Mouse (Mus musculus) adrenal gland, postnatal 36 days (tissue): Measurements from ENCODE around the gene Dctn3. TPM values are rescaled to one million over a fixed set of nuclear protein-coding genes. Genes with fewer than 3 reads are reported as not detected.

Source experiments
- DNase-seq, 2 experiments: peaks; one replicate each; pipeline ENCODE4 v3.0.0; 2021; ENCODE audit warnings: mixed read lengths in 1 of 2
- total RNA-seq, 2 experiments: library from RNA; stranded (reverse); gene quantifications; 2 replicates each; pipeline ENCODE4 v1.2.3; 2021

The Dctn3 gene
- total RNA-seq, 2 experiments from 2014 or later, result 103 to 123 TPM

- no peak for DNase-seq
Observed at GRCm38 (mm10) chr4:41672522-41672963, 50.4 kb downstream of the Dctn3 start.

- DNase-seq, result no peak
Observed at GRCm38 (mm10) chr4:41671963-41672480, 50.9 kb downstream of the Dctn3 start.

- DNase-seq, result no peak
Observed at GRCm38 (mm10) chr4:41671500-41671899, 51.5 kb downstream of the Dctn3 start.

GRCm38 (mm10) chr4:41670836-41671235 is 52.1 kb downstream of the Dctn3 start:
- no peak for DNase-seq

- peak; percentile 22 to 49 for DNase-seq
Observed at GRCm38 (mm10) chr4:41666646-41667045, 56.3 kb downstream of the Dctn3 start.

- DNase-seq, result peak; percentile 63 to 76
Observed at GRCm38 (mm10) chr4:41665009-41665675, 57.8 kb downstream of the Dctn3 start.

Other genes starting within 250 kb of the Dctn3 start
- gene AI464131, start 220.1 kb downstream of the Dctn3 start, total RNA-seq, result 10 to 100 TPM in 1 of 2 experiments, 1 to 10 TPM in 1; 8.4 to 14.8 TPM
- gene 1110017D15Rik, start 205.8 kb downstream of the Dctn3 start, total RNA-seq, result 1 to 10 TPM in 1 of 2 experiments, not detected in 1; 1.3 TPM
- 10 to 100 TPM; 14.7 to 20.5 TPM for gene Fam219a, start 153.6 kb downstream of the Dctn3 start, total RNA-seq
- not detected for gene Dnaic1, start 153.4 kb downstream of the Dctn3 start, total RNA-seq
- gene Enho, start 82.8 kb downstream of the Dctn3 start, total RNA-seq, result 1 to 10 TPM; 2.8 to 3.5 TPM
- gene Cntfr, start 26.1 kb downstream of the Dctn3 start, total RNA-seq, result 10 to 100 TPM; 39.3 to 40.3 TPM
- gene Il11ra1, start 23.2 kb downstream of the Dctn3 start, total RNA-seq, result 10 to 100 TPM; 79.1 to 85.0 TPM
- gene Rpp25l, start 9.6 kb downstream of the Dctn3 start, total RNA-seq, result 10 to 100 TPM; 39.2 to 42.6 TPM
- gene Arid3c, start 8.0 kb upstream of the Dctn3 start, total RNA-seq, result not detected
- gene Galt, start 32.1 kb upstream of the Dctn3 start, total RNA-seq, result 10 to 100 TPM; 32.1 to 45.6 TPM
- 10 to 100 TPM; 77.4 to 80.1 TPM for gene Sigmar1, start 33.0 kb upstream of the Dctn3 start, total RNA-seq
- gene Ccl27a, start 51.1 kb upstream of the Dctn3 start, total RNA-seq, result 10 to 100 TPM; 33.9 to 46.8 TPM
- gene Gm21541, start 180.4 kb upstream of the Dctn3 start, total RNA-seq, result not detected
- gene Gm20878, start 218.4 kb upstream of the Dctn3 start, total RNA-seq, result 1 to 10 TPM; 2.9 to 3.3 TPM
- under 1 TPM; 0.89 to 0.99 TPM for gene Fam205a4, start 242.9 kb upstream of the Dctn3 start, total RNA-seq